Mouse (Mus musculus): ENCODE measurements around the gene Dlgap1.

GRCm38 (mm10) chr17:70762634-70763033 lies 793.8 kb downstream of the Dlgap1 start:
- TF ChIP-seq CTCF (IDR thresholded peaks at IDR 0.05; ENCODE audit: low read depth) (no peak), EP300 (IDR thresholded peaks at IDR 0.05; ENCODE audit: low read depth) (no peak)
